Mouse (Mus musculus) fibroblast of lung, adult 2 months (primary cell): ENCODE measurements around the gene Rps6ka1.

Experiments used
- DNase-seq: peaks from one replicate; pipeline ENCODE4 v3.0.0-alpha.2; 2011; ENCODE audit warnings: low read depth

The Rps6ka1 gene

GRCm38 (mm10) chr4:133820806-133821560 lies 66.6 kb downstream of the Rps6ka1 start:
- DNase-seq: no peak

GRCm38 (mm10) chr4:133820166-133820565 lies 67.4 kb downstream of the Rps6ka1 start:
- DNase-seq: no peak

- no peak for DNase-seq
Observed at GRCm38 (mm10) chr4:133817356-133817755, 70.2 kb downstream of the Rps6ka1 start.

GRCm38 (mm10) chr4:133816504-133816875 lies 71.1 kb downstream of the Rps6ka1 start:
- no peak for DNase-seq

- no peak for DNase-seq
Observed at GRCm38 (mm10) chr4:133815635-133816503, 71.7 kb downstream of the Rps6ka1 start.

GRCm38 (mm10) chr4:133814804-133815515 lies 72.6 kb downstream of the Rps6ka1 start:
- DNase-seq: peak; percentile 44

- peak; percentile 57 for DNase-seq
Observed at GRCm38 (mm10) chr4:133813992-133814803, 73.4 kb downstream of the Rps6ka1 start.

- peak; percentile 78 for DNase-seq
Observed at GRCm38 (mm10) chr4:133813174-133813991, 74.2 kb downstream of the Rps6ka1 start.

- no peak for DNase-seq
Observed at GRCm38 (mm10) chr4:133804401-133805263, 83.0 kb downstream of the Rps6ka1 start.

GRCm38 (mm10) chr4:133800589-133800988 lies 87.0 kb downstream of the Rps6ka1 start:
- no peak for DNase-seq
